Mouse (Mus musculus): ENCODE results near the gene Gtsf1.
"Not testable (repeated sequence)": the region's sequence is repeated elsewhere in the genome, so short reads cannot be mapped to it uniquely, and the experiment has no call there.

Gene Gtsf1

DNA sequence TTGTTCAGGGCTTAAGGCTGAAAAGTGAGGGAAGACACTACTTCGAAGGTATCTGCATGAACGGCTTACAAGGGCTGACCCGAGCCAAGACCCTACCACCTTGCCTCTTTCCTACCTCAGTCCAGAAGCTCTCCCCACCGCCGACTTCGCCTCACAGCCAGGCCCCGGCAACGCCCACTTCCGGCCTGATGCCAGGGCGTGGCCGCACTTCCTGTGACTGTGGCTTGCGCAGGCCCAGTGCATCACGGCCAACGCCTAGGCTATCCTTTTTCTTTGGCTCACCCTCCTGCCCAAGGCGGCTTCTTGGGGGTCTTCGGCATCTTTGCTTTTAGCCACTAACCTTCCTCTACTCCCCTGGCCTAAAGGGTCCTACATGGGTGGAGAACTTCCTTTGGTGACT lies at the start of gene Gtsf1:
TSS of gene Gtsf1 (minus strand) at position 230 of the 400 bp plus-strand sequence.
- DNase-seq (ENCODE audit: low read depth, low spot score) = no peak

DNA sequence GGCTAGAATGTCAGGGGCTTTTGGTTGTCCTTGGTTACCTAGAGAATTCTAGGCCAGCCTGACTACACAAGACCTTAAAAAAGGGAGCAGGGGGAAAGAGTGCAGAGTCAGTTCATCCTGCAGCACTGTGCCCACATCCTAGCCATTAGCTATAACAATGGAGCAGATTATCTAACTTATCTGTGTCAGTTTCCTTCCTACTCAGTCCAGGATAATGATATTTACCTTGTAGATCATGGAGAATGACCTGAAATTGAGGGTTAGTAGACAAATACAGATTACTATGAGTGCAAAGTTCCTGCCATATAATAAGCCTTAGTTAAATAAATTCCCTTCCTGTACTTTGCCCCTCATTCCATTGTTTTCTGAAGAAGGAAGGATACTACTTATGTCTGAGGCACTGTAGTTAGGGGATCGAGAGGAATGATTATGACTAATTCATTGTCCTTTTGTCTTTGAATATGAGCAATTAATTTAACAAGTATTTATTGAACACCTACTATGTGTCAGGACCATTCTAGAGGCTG lies 48.9 kb upstream of the Gtsf1 start:
- no peak for DNase-seq (ENCODE audit: low read depth, low spot score)

DNA sequence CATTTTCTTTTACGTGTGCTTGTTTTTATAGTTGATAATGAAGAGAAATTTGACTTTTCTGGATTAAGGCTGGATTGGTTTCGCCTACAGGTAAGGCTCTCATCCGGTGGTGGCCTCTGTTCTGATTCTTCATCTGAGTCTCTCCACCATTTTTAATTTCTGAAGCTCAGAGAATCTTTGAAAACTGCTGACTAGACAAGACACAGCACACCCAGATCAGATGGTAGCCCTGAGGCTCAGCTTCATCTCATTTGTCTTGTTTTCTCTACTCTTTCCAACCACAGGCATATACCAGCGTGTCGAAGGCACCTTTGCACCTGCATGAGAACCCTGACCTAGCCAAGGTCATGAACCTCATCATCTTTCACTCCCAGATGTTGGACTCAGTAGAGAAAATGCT lies 43.5 kb upstream of the Gtsf1 start:
- no peak for DNase-seq (ENCODE audit: low read depth, low spot score)

DNA sequence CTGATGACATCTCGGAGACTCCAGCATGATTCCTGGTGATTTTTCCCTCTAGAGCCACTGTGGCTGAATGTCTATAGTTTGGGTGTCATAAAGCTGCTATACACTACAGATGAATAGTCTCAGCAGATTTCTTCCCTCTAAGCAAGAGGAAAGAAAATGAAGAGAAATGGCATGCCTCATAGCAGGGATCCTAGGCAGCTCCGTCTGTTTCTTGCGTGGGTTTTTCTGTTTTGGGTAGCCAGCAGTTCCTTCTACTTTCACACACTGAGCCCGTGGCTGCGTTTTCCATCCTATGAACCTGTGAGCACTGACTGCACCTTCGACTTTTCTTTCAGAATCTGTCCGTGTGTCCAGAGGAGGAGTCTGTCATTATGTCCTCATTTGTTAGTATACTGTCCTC lies 42.9 kb upstream of the Gtsf1 start:
- no peak for DNase-seq (ENCODE audit: low read depth, low spot score)

DNA sequence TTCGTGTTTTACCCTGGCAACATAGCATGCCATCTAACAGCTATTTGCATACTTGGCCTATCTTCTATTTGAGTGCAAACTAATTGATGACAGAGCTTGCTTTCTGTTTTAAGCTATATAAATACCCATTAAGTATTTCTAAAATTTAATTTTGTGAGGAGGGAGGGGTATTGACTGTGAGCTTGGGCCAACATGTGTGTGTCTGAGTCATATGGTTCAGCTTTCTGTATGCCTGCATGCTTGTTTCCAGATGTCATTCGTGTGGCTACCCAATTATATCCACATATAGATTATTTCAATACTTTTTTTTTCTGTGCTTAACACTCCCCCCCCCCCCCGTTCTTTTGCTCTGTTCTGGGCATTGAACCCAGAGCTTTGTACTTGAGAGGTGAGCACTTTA lies 42.0 kb upstream of the Gtsf1 start:
- no peak for DNase-seq (ENCODE audit: low read depth, low spot score)

DNA sequence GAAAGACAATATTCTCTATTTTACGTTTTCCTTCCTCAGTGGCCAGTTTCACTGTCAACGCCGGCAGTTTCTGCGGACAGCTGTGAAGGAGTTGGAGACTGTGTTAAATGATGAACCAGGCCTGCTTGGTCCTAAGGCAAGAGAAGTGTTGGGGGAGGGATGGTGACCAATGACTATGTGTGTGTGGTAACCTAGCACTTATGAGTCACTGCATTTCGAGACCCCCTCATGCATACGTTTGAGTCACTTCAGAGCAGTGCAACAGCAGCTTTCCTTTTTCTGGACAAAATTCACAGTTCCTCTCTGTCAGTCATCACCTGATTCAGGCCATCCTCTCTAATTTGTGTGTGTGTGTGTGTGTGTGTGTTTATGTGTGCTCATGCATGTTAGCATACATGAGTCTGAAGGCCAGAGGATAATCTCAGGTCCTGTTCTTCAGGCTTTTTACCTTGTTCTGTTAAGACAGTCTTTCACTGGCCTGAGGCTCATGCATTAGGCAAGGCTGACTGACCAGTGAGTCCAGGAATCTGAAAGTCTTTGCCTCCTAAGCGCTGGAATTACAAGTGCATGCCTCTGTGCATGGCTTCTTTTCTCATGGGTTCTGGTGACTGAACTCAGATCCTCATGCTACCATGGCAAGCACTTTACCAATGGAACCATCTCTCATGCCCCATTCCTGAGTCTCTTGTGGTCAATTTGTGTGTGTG lies 41.4 kb upstream of the Gtsf1 start:
- no peak for DNase-seq (ENCODE audit: low read depth, low spot score)

DNA sequence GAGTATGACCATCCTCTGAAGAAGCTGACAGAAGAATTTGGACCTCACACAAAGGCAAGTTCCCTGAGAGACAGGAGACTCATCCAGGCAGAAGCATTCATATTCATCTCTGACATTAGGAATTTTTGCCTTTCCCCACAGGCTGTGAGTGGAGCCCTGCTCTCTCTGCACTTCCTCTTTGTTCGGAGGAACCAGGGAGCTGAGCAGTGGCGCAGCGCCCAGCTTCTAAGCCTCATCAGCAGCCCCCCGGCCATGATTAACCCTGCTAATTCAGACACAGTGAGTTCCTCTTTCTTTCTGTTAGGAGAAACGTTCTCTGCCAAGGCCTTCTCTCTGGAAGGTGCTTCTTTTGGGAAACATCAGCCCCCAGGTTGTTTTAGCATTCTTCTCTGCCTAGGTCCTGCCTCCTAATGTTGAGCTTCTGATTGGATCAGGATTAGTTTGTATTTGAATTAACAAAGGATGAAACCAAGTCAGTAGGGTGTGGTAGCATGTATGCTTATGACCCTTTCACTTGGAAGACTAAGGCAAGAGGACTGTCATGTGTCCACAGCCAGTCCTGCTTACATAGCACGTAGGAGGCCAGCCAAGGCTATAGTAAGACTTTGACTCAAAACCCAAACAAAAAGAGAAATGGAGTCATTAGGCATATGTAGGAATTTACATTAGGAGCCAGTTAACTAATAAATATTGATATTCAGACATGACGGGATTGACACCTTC lies 32.4 kb upstream of the Gtsf1 start:
- no peak for DNase-seq (ENCODE audit: low read depth, low spot score)

DNA sequence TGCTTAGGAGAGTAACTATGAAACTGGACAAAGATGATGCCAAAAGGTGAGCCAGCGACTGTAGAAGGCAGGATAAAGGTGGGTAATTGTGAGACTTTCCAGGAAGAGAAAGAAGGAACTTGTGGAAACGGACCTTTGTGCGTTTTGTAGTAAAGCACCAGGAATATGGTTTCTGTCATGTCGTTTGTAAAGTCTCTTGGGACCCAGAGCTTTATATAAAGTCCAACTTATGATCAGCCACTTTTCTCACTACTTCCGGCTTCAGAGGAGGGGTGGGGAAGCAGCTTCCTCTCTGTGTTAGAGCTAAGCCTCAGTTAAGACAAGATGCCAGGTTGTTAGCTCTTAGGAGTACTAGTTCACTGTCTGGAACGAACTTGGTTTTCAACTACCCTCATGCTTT lies 24.2 kb upstream of the Gtsf1 start:
- no peak for DNase-seq (ENCODE audit: low read depth, low spot score)

DNA sequence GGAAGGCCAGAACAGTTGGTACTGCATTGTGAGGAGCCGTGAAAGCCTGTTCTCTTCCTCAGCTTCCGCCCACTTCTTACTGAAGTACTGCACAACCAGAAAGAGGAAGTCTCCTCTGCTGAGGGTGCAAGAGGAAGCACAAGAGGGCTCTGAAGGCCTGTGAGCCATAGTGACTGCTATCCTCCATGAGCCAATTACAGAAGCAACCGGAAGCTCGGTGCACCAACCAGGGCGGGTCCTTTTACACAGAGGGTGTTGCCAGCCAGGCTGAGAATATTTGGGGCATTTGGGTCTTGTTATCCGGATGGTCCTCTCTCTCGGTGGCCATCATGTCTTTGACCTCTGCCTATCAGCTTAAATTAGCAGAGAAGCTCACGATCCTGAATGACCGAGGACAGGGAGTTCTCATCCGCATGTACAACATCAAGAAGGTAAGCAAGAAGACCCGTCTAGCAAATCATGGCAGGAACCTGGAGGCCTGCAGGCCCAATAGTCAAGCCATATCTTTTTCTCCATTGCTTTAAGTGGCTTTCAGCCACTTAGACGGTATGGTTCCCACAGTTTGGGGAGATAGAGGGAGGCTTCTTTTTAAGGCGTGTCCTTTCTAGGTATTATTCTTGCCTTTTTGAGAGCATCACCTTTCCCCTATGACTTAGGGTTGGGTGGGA lies 23.4 kb upstream of the Gtsf1 start, which contains the start of gene Nckap1l:
TSS of gene Nckap1l (plus strand) at position 244 of the 668 bp plus-strand sequence.
- DNase-seq (ENCODE audit: low read depth, low spot score) = no peak

DNA sequence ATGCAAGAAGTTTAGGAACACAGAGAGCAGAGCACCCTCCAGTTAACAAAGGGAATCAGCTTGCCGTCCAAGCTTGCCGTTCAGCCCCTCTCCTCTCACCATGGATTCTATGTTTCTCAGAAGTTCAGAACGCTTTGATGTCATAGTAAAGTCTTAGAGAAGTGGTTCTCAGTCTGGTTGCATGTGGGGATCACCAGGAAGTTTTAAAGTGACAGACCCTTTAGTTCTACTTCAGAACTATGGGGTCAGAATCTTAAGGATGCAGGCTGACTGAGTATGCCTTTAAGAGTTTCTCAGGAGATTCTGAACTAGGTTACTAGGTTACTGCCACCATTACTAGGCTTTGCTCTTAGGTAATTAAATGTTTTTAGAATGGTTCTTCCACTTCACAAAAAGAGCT lies 18.1 kb upstream of the Gtsf1 start, which contains the start of gene Gtsf2:
TSS of gene Gtsf2 (minus strand) at position 101 of the 400 bp plus-strand sequence.
- no peak for DNase-seq (ENCODE audit: low read depth, low spot score)

DNA sequence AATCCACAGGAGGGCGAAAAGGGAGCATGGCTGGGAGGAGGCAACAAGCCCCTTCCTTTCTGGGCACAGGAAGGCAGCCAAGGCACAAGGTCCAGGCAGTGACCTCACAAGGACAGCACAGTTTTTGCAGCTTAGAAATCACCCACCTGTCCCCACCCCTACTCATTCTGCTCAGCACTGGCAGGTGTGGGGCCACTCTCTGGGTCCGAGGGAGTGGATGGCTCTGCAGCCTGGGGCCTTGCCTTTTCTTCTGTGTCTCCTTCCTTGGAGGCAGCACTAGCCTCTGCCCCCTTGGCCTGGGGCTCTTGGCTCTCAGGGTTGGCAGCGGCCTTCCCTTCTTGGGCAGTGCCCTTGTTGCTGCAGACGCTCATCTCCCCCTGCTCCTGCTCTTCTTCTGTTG lies 15.7 kb upstream of the Gtsf1 start:
- DNase-seq (ENCODE audit: low read depth, low spot score) = not testable (repeated sequence)

DNA sequence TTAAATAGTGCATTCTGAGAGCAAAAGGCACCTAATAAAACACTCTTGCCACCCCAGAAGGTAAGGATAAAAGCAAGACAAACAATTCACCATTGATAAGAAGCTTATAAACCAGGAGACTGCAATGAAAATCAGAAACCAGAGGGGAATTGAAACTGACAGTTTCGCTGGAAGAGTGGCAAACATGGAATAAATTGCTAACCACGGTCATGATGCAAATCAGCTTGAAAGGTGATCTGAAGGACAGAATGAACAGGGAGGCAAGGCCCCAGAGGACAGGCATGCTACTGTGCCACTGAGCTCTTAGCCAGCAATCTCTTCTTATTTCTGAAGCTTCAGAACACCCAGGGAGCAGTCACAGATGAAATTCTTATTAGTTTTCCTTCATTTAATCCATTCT lies 3.3 kb downstream of the Gtsf1 start:
- DNase-seq (ENCODE audit: low read depth, low spot score) = no peak

DNA sequence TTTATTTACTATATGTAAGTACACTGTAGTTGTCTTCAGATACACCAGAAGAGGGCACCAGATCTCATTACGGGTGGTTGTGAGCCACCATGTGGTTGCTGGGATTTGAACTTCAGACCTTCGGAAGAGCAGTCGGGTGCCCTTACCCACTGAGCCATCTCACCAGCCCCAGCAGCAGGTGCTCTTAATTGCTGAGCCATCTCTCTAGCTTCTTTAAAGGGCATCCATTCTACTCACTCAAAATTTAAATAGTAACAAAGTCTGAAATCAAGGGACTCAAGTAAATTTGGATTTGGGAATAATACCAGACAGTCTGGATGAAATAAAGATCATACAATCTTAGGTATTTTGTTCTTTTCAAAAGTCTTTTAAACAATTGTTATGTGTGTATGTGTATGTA lies 24.7 kb downstream of the Gtsf1 start:
- DNase-seq (ENCODE audit: low read depth, low spot score) = not testable (repeated sequence)

DNA sequence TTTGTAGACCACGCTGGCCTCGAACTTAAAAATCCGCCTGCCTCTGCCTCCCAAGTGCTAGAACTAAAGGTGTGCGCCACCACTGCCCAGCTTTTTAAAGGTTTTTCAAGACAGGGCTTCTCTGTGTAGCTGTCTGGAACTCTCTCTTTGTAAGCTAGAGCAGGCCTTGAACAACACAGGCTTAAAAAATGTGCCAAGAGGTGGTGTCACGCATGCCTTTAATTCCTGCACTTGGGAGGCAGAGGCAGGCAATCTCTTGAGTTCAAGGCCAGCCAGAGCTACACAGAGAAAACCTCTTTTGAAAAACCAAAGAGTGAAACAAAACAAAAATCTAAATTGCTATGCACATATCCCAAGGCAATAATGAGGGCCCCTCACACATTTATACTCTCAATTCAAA lies 28.9 kb downstream of the Gtsf1 start:
- DNase-seq (ENCODE audit: low read depth, low spot score) = no peak

DNA sequence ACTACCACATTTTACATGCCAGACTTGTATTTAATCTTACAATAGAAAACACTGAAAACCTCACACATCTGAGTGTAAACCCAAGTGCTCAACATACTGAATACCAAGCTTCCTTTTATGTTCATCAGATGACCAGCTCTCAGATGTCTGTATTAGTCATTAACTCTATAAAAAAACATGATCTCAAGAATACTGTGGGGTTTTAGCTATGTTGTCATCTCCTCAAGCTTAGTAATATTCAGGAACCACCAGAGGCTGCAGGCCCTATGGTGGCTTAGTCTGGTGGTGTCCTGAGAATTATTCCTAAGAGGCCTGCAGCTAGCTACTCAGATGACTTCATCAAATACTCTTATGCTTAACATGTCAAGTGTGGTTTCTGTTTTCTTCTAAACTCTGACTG lies 36.7 kb downstream of the Gtsf1 start:
- DNase-seq (ENCODE audit: low read depth, low spot score) = no peak

DNA sequence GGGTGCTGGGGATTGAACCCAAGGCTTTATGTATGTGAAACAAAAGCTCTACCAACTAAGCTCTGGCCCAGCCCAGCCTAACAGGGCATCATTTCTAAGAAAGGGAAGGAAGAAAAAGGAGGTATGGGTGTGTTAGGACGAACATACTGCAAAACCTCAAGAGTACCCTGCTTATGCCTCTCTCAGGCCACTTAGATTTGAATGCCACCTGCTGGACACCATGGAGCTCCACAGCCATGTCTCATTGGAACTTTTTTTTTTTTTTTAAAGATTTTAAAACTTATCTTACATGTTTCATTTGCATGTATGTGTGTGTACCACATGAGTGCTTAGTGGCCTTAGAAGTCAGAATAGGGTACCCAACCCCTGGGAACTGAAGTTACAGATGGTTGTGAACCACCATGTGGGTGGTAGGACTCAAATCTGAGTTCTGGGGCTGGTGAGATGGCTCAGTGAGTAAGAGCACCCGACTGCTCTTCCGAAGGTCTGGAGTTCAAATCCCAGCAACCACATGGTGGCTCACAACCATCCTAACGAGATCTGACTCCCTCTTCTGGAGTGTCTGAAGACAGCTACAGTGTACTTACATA lies 41.6 kb downstream of the Gtsf1 start:
- no peak for DNase-seq (ENCODE audit: low read depth, low spot score)

DNA sequence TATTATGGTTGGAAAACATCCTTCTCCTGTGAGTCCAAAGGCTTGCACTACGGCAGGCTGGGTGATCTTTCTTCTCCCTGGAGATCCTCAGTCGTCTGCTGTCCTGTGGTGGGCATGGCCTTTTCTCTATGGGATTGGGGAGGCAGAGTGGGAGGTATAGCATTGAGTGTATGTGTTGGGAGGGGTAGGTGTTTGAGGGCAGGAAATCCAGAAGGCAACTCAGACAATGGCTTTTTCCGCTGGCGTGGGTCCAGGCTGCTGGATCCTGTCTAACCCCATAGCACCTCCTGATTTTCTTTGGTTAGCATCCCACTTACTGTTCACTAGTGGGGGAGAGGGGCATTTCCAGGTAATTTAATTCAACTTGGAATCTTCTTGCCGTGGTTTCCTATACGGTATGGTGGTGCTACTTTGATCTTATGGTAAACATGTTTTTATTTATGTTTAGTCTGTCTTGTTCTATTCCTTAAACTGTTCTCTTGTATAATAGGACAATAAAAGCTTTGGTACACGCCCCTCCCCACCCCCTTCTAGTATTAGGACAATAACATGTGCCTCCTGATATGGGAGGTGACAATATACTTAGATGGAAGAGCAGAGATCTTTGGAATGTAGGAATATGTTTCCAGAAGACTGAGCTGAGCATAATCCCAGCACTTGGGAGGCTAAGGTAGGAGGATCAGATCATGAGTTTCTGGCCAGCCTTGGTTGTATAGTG lies 46.3 kb downstream of the Gtsf1 start:
- DNase-seq (ENCODE audit: low read depth, low spot score) = no peak

DNA sequence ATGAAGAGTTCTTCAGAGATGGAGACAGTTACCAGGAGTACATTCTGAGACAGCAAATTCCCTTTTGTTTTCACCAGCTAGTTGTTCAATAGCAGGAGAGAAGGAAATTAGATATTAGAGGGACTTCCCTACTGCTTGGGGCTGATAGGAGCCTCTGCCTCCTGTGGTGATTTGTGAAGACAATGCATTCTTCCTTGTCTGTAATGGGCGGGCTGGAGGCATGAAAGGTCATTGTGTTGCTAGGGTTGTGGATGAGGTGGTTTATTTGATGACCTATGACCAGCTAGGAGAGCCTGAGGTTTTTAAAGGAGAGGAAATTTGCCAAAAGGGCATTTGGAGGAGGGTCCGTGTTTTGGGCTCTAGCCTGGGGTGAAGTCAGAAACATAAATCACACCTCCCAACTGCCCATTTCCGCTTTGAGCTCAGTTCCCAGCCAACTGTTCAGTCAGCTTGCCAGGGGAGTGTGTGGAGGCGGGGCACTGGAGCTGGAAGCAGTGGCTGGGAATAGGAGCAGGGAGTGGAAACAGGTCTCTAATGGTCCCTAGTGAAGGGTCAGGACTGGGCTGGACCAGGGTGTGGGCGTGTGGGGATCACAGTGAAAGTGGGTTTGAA lies 47.4 kb downstream of the Gtsf1 start:
- DNase-seq (ENCODE audit: low read depth, low spot score) = no peak

DNA sequence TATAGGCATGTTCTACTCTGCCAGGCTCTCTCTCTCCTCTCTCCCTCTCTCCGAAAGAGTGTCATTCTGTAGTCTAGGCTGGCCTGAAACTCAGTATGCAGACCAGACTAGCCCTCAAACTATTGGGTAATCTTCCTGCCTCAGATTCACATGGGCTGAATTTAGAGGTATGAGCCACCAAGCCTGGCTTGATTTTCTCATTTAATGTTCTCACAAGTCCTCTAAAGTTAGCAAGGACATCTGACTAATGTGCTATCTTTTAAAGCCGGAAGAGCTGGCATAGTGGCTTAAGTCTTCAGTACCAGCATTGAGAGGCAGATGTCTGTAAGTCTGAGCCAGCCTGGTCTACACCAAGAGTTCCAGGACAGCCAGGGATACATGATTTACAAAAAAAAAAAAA lies 48.2 kb downstream of the Gtsf1 start:
- DNase-seq (ENCODE audit: low read depth, low spot score) = no peak

DNA sequence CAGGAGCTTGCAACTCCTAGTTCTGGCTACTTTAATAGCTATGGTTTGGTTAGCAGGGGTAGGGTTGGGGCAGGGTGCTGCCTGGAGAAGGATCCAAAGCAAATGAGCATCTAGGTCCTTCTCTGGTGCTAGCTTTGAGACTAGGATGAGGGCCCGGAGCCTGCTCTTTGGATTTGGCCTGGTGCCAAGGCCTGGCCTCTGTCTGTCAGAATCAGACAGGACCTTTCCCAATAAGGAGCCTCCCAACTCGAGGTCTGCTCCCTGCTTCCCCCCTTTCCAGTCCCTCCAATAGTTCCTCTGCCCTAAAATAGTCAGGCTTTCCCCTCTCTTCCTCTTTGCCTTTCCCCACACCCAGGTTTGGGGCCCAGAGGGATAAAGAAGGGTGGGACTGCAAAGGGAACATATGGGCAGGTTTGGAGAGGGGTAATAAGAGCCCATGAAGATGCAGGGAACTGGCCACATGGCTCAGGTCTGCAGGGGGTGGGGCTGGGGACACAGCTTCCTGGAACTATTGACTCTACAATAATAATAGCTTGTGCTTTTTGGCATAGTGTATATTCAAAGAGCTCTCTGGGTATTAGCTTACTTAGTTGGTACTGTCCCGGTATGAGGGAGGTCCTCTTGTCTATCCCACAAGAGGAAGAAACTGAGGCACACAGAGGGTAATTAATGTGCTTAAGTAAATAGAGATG lies 51.5 kb downstream of the Gtsf1 start:
- DNase-seq (ENCODE audit: low read depth, low spot score) = no peak

Measured in c-Kit-negative CD71-positive TER-119-positive erythroid progenitor cells, embryonic 14.5 days (primary cell).